Mouse (Mus musculus): Measurements from ENCODE around the gene Nhlh1. TPM values are rescaled to one million over a fixed set of nuclear protein-coding genes. Genes with fewer than 3 reads are reported as not detected.

The Nhlh1 gene
- polyA plus RNA-seq, 1 experiment from 2014 or later: 2.7 TPM

DNA sequence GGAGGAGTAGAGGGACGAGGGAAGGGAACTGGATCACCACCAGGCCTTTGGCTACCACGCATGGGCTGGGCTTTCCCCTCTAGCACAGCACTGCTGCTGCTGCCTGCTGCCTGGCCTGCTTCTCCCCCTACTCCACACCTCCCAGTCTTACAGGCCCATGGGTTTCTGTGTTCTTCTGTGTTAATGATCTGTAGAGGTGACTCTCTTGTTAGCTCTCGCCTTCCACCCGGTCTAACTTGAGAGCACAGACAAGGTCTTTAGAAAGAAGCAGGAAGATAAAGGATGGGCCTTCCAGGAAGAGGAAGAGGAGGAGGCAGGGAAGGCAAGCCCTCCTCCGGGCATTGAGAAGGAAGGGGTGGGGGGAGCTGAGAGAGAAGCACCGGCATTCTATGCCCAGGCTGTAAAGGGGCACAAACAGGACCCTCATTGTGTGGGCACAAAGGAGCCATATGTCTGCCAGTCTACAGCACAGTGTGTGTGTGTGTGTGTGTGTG lies 9.1 kb downstream of the Nhlh1 start:
- WGBS: 25% methylated on average over 6 of the region's 6 CpGs
- peak overlapping the region; percentile 24 for H3K4me3 ChIP-seq
- peaks cover 45% of the 10 kb centered on the region for H3K4me1 ChIP-seq
- H3K27ac ChIP-seq: peak overlapping the region; percentile 83
- peaks cover 32% of the 10 kb centered on the region for H3K27me3 ChIP-seq (ENCODE audit: poor library complexity, severe bottlenecking)
- H3K36me3 ChIP-seq (replicated peaks): no peaks in the 10 kb centered on the region
- no peak for DNase-seq (ENCODE audit: extremely low spot score, low spot score)
- no peaks in the 10 kb centered on the region for H3K9me3 ChIP-seq

DNA sequence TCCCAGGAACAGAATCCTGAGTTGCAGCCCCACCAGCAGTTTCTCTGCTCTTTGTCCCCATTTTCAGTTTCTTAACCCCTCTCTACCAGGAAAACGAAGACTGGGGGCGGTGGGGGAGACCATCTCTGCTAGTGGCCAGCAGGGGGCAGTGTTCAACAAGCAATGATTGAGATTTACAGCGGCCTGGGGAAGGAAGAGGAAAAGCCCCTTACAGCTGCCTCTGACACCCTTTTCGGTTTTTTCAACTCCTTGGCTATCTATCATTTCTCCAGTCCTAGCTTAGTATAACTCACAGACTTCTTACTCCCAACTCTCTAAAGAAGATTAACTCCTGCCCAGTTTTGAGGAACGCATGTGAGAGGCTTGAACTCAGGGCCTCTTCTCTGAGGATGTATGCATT lies 10.4 kb downstream of the Nhlh1 start:
- Histone ChIP-seq H3K9me3 (no peaks in the 10 kb centered on the region), H3K4me1 (peaks cover 38% of the 10 kb centered on the region), H3K27me3 (ENCODE audit: poor library complexity, severe bottlenecking) (peaks cover 18% of the 10 kb centered on the region), H3K36me3 (replicated peaks) (no peaks in the 10 kb centered on the region), H3K4me3 (no peak overlapping the region; the same call in 1 of the 2 replicates), H3K27ac (peak overlapping the region; percentile 83)
- peak; percentile 84 for DNase-seq (ENCODE audit: extremely low spot score, low spot score)
- 10% methylated on average over 5 of the region's 5 CpGs for WGBS

DNA sequence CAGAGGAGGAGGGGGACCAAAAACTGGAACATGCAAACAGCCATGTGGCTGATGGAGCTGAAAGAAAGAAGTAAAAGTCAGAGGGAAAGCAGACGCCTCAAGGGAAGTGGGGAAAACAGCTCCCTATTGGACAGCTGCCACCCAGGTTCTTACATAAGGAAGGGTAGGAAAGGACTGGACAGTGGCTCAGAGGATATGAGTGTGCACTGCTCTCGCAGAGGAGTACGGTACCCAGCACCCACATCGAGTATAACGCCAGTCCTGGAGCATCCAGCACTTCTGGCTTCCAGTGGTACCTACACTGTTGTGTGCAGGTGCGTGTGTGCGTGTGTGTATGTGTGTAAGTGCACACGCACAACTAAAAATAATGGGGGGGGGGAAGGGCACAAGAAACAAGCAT lies 11.0 kb downstream of the Nhlh1 start:
- WGBS: 75% methylated on average over 8 of the region's 8 CpGs
- no peak overlapping the region for H3K4me3 ChIP-seq

DNA sequence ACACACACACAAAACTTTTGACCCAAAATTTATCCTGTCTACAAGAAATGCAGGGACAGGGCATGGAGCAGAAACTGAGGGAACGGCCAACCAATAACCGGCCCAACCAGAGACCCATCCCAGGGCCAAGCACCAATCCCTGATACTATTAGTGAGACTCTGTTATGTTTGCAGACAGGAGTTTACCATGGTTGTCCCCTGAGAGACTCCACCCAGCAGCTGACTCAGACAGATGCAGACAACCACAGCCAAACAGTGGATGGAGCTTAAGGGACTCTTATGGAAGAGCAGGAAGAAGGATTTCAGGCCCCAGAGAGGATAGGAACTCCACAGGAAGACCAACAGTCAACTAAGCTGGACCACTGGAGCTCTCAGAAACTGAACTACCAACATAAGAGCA lies 27.5 kb downstream of the Nhlh1 start:
- H3K4me3 ChIP-seq: no peak overlapping the region
- no peak overlapping the region for H3K27ac ChIP-seq
- DNase-seq (ENCODE audit: extremely low spot score, low spot score): no peak
- no peaks in the 10 kb centered on the region for H3K9me3 ChIP-seq
- H3K27me3 ChIP-seq (ENCODE audit: poor library complexity, severe bottlenecking): no peaks in the 10 kb centered on the region
- peaks cover 43% of the 10 kb centered on the region for H3K4me1 ChIP-seq
- no peaks in the 10 kb centered on the region for H3K36me3 ChIP-seq (replicated peaks)
- 88% methylated on average over 2 of the region's 2 CpGs for WGBS

More for the DNA sequence above, 11.0 kb downstream of the Nhlh1 start:
- peaks cover 38% of the 10 kb centered on the region for H3K4me1 ChIP-seq
- peak overlapping the region; percentile 58; the same call in 1 of the 2 replicates for H3K27ac ChIP-seq
- H3K36me3 ChIP-seq (replicated peaks): no peaks in the 10 kb centered on the region
- peaks cover 13% of the 10 kb centered on the region; the same call in 1 of the 2 replicates for H3K27me3 ChIP-seq (ENCODE audit: poor library complexity, severe bottlenecking)
- no peak for DNase-seq (ENCODE audit: extremely low spot score, low spot score)
- H3K9me3 ChIP-seq: no peaks in the 10 kb centered on the region

DNA sequence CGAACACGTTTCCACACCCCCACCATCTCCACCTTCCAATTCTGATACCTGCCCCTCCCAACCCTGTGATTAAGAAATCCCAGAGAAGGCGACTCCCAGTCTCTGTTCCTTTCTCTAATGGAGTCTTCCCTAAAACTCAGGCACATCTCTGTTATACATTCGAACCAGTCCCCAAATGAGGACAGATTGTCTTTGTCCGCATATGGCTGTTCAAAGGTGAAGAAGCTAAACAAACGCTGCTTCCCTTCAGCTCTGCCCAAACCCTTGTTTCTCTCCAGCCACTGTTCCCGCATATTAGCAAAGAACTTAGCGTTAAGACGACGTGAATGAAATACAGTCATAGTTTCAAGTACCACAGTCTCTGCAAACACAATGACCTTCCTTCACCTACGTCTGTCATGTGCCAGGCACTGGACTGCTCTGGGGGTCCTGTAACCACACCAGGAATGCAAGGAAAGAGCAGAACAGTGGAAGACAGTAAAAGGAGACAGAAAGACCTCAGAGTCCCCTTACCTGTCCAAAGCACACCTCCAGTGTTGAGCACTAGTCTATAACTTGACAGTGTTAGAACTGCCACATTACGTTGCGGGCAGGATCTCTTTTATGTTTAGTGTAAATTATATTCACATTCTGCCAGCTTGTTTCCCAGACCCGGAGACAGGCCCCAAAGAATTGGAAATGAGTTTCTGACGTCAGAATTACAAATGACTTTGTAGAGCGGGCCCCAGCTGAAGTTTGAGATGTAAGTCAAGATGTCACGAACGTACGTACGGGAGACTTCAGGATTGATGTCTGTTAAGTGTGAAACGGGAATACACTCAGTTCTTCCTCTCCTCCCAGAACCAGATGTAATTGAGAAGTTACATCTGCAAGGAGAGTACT lies 28.7 kb downstream of the Nhlh1 start, which contains the start of gene Vangl2:
Gene Vangl2 (minus strand): TSS at position 51 of the 882 bp plus-strand sequence.
- H3K36me3 ChIP-seq (replicated peaks): peaks cover 5% of the 10 kb centered on the region
- H3K27ac ChIP-seq: peak within 1 kb of the TSS; percentile 100
- H3K4me1 ChIP-seq: peaks cover 55% of the 10 kb centered on the region
- WGBS: 52% methylated on average over 21 of the region's 21 CpGs
- H3K4me3 ChIP-seq: peak within 1 kb of the TSS; percentile 94
- no peak for DNase-seq (ENCODE audit: extremely low spot score, low spot score)
- H3K27me3 ChIP-seq (ENCODE audit: poor library complexity, severe bottlenecking): no peaks in the 10 kb centered on the region
- H3K9me3 ChIP-seq: no peaks in the 10 kb centered on the region

DNA sequence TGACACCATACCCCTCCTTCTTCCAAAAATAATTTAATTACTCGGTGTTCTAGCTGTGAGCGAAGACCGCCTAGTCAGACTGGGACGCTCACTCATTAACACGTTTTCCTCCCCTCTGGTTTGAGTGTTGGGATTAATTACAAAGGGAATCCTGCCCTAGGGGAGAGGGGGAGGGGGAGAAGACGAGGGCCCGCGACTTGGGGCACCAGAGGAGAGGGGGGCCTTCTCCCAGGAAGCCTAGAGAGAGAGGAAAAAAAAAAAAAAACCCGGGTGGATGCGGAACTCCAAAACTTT lies 29.6 kb downstream of the Nhlh1 start:
- Histone ChIP-seq H3K4me1 (peaks cover 64% of the 10 kb centered on the region), H3K4me3 (peak overlapping the region; percentile 94), H3K36me3 (replicated peaks) (peaks cover 10% of the 10 kb centered on the region), H3K27me3 (ENCODE audit: poor library complexity, severe bottlenecking) (no peaks in the 10 kb centered on the region), H3K9me3 (no peaks in the 10 kb centered on the region), H3K27ac (peak overlapping the region; percentile 100)
- peak; percentile 55 for DNase-seq (ENCODE audit: extremely low spot score, low spot score)
- WGBS: 6% methylated on average over 10 of the region's 10 CpGs

DNA sequence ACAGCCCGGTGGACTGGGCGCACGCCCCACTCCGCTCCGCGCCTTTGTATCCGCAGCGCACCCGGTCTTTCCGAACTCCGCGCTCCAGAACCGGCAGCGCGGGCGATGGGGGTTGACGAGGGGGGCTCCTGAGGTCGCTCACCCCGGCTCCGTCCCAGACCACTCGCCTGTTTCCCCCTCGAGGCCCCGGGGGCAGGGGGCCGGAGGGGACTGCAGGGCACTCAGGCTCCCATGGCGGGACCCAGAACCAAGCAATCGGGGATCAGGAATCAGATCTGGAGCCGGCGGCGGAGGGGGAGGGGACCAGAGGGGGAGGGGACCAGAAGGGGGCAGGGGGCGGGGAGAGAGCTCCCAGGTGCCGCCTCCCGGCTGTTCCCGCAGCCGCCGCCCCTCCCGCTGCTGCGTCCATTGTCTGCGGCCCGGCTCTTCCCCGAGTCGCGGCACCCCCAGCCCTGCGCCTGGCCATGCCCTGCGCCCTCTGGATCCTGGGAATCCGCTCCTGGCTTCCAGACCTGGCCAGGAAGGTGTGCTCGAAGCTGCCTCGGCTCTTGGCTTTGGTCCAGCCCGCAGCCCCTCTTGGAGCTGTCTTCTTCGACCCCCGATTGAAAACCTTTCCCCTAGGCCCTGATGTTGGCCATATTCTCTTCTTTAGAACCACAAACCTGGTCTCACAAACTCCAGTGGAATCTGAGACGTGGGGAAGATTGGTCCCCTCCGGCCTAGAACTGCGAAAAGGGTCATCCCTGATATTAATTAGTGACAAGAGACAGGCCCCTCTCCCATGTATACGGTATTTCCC lies 30.2 kb downstream of the Nhlh1 start:
- Histone ChIP-seq H3K27me3 (ENCODE audit: poor library complexity, severe bottlenecking) (no peaks in the 10 kb centered on the region), H3K4me3 (peak overlapping the region; percentile 94), H3K36me3 (replicated peaks) (peaks cover 15% of the 10 kb centered on the region), H3K4me1 (peaks cover 70% of the 10 kb centered on the region), H3K27ac (peak overlapping the region; percentile 100), H3K9me3 (no peaks in the 10 kb centered on the region)
- peak; percentile 92 for DNase-seq (ENCODE audit: extremely low spot score, low spot score)
- whole genome bisulfite sequencing: under 1% methylated on average over 53 of the region's 54 CpGs

DNA sequence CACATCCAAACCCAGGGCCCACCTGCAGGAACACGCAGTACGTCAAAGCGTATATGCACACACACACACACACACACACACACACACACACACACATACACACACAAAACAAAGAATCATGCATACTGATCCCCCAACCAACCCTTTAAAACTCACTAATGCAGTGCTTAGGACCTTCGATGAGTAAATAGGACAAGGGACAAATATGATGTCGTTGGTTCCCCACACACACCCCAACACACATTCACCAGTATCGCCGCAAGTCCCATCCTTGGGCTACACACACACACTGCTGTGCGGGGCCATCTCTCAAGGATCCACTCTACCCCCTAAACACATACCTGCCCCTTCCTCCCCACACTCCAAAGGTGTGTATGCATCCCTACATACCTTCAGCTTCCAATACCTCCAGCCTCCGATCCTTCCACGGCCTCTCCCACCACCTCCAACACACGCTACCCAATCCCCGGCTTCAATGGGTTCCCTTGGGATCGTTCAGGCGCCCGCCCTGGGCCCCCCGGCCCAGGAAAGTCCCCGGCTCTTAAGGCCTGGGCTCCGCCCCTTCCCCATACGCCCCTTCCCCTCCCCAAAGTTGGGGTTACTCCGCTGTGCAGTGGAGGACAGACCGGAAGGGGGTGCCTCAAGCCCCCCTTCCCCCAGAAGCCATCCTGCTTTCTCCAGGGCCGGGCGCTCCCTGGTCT lies 31.0 kb downstream of the Nhlh1 start:
- H3K27ac ChIP-seq: peak overlapping the region; percentile 100
- no peaks in the 10 kb centered on the region for H3K9me3 ChIP-seq
- peak overlapping the region; percentile 94 for H3K4me3 ChIP-seq
- WGBS: 2% methylated on average over 23 of the region's 23 CpGs
- H3K27me3 ChIP-seq (ENCODE audit: poor library complexity, severe bottlenecking): no peaks in the 10 kb centered on the region
- peak; percentile 60 for DNase-seq (ENCODE audit: extremely low spot score, low spot score)
- H3K4me1 ChIP-seq: peaks cover 78% of the 10 kb centered on the region
- H3K36me3 ChIP-seq (replicated peaks): peaks cover 24% of the 10 kb centered on the region

DNA sequence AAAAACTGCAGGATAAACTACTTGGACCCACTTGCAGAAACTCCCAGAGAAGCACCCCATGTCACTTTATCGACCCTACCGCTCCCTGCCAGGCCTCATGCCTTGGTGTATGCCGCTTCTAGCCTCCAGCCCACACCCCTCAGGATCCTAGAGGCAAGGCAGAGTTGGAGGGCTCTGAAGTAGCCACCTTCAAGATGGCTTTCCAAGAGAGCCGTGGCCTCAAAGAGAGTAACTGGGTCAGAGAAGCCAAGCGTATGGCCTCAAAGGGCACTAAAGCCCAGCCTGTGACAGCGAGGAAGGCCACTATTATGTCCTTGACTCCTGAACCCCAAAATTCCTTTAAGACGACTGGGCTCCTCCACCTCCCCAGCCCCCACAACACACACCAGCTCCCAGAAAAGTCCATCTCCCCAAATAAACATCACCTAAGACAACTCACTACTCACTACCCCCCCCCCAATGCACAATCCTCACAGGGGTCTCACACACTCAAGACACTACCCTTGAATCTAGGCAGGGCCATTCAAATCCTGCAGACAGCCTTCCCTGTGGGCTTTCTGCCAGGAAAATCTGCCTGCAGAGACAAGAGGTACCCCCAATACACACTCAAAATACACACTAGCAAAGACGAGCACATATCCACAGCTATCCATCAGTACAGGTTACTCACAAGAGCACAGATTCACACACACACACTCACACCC lies 32.0 kb downstream of the Nhlh1 start:
- Histone ChIP-seq H3K36me3 (replicated peaks) (peaks cover 31% of the 10 kb centered on the region), H3K9me3 (no peaks in the 10 kb centered on the region), H3K27me3 (ENCODE audit: poor library complexity, severe bottlenecking) (no peaks in the 10 kb centered on the region), H3K4me3 (peak overlapping the region; percentile 94), H3K4me1 (peaks cover 88% of the 10 kb centered on the region), H3K27ac (peak overlapping the region; percentile 100)
- WGBS: 30% methylated on average over 8 of the region's 8 CpGs
- DNase-seq (ENCODE audit: extremely low spot score, low spot score): no peak

DNA sequence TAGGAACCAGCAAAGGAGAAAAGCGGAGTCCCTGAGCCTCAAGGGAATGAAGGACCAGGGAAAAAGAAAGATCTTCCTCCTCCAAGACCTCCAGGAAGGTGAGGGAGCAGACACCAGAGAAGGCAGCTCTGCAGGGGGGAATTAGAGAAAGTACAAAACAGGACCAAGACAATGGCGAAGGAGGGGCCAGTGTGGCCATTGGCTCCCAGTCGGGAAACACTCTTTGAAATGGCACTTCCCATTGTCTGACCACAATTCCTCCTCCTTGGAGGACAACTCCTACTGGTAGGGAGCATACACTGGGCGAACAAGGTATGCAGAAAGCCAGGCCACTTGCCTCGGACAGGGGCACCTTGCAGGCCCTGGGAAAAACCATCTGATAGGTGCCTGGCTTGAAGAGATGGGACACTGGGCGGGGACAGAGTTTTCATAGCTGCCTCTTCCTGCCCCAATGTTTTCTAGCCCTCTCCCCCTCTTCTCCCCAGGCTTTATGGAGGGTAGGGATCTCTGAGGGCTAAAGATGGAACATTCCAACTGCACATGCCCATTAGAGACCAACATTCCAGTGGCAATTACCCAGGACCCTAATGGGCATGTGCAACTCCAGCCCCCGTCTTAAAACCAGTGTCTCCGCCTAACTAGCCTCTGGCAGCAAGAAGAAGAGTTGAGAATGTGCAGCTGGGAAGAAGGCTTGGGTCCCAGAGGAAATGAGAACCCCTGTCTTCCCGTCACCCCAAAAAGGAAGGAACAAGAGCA lies 33.1 kb downstream of the Nhlh1 start:
- no peaks in the 10 kb centered on the region for H3K9me3 ChIP-seq
- H3K27ac ChIP-seq: peak overlapping the region; percentile 100
- H3K27me3 ChIP-seq (ENCODE audit: poor library complexity, severe bottlenecking): no peaks in the 10 kb centered on the region
- no peak for DNase-seq (ENCODE audit: extremely low spot score, low spot score)
- H3K36me3 ChIP-seq (replicated peaks): peaks cover 41% of the 10 kb centered on the region
- WGBS: 20% methylated on average over 9 of the region's 9 CpGs
- H3K4me3 ChIP-seq: peak overlapping the region; percentile 94
- H3K4me1 ChIP-seq: peaks cover 92% of the 10 kb centered on the region

DNA sequence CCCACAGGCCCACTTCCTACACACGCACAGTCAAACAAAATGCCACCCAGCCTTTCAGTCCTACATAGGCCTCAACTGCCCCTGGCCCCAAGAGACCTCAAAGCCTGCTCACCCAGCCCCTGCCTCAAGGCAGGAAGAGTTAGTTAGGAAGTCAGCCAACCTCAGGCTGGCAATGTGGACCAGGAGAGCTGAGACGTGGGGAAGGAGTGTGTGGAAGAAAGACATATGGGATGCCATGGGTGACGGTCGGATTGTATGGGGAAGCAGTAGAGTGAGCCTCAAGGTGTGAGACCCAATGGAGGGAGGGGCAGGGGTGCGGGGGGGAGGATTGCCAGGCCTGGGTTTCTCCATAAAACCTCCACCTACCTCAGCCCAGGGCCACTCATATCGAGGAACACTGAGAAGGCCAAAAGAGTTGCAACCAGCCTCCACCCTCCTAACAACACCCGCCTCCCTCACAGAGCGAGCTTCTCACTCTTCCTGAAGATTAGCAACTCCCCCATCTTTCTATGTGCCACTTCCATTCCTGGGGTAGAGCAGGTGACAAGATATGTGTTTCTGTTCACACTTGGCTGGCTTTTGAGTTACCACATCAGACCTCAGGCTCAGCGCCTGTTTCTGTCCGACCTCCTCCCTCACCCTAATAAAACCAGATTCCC lies 37.4 kb downstream of the Nhlh1 start:
- peak overlapping the region; percentile 16; the same call in 1 of the 2 replicates for H3K4me3 ChIP-seq
- H3K9me3 ChIP-seq: no peaks in the 10 kb centered on the region
- no peaks in the 10 kb centered on the region for H3K27me3 ChIP-seq (ENCODE audit: poor library complexity, severe bottlenecking)
- no peak for DNase-seq (ENCODE audit: extremely low spot score, low spot score)
- H3K27ac ChIP-seq: peak overlapping the region; percentile 95
- peaks cover 55% of the 10 kb centered on the region for H3K36me3 ChIP-seq (replicated peaks)
- WGBS: 84% methylated on average over 10 of the region's 10 CpGs
- peaks cover 99% of the 10 kb centered on the region for H3K4me1 ChIP-seq
